Mouse (Mus musculus): ENCODE data around the gene Marco.

The Marco gene

DNA sequence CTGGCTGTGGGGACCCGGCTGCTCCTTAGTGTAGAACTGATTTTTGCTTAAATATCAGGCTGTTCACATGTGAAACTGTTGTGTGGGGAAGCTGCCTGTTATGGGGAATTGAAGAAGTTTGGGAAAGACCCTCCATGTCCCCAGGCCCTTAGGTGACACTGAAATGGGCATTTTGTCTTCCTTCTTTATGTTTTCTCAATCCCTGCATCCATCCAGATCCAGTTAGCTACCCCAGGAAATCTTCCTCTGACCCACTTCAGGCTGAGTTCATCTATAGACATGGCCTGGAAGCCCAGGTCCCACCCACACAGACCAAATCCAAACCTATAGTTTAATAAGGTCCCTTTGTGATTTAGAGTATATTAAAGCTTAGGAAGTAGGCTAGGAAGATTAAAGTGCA lies at the start of gene Marco:
Gene Marco (minus strand): TSS at position 101 of the 400 bp plus-strand sequence.
- DNase-seq: no peak

DNA sequence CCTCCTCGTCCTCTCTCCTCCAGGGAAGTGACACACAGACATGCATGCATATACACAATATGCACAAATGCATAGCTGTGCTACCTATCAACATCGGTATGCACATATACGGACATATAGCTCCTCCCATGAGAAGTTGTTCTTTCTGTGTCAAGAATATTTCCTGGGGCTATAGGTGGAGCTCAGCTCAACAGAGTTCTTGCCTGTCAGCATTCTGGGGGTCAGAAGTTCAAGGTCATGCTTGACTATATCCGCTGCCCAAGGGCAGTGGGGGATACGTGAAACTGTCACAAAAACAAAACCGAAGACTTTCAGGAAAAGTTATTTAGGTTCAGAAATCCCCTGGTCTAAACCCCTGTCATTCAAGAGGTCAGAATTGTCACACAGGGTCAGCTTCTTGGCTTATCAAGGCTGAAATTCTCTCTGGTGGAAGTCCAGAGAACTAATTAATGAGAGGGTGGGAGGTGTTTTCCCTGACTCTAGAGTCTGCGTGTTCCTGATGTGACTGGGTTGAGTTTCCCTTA lies 34.7 kb upstream of the Marco start:
- no peak for DNase-seq

DNA sequence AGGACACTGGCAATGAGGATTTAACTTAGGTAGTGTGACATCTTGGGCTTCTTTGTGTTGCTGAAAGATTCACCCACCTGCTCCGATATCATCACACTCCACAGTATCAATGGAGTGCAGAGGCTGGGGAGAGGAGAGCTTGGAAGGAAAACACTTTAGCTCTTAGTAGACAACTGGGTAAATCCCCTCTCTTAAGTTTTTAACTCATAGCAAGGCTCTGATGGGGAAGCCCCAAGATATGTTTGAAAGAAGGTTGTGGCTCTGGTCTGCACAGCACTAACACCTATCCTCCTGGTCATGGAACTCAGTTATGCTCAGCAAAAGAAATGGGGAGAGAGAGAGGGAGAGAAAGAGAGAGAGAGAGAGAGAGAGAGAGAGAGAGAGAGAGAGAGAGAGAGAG lies 32.2 kb upstream of the Marco start:
- no peak for DNase-seq

DNA sequence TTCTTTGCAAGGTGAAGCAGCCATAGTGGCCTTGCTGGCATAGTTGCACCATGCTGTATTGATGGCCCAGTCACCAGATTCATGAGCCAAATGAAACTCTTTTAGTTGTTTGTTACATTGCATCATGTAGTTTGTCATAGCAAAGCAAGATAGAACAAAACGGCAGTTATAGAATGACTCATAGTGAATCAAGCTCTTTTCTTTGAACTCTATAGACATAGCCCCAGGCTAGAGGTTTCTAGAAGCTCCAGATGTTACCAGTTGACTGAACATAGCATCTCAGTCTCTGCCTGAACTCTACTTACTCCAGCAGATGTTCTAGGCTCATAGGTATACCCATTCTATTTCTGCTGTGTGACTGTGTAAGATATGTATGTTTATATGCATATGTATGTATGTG lies 31.1 kb upstream of the Marco start:
- DNase-seq: no peak

DNA sequence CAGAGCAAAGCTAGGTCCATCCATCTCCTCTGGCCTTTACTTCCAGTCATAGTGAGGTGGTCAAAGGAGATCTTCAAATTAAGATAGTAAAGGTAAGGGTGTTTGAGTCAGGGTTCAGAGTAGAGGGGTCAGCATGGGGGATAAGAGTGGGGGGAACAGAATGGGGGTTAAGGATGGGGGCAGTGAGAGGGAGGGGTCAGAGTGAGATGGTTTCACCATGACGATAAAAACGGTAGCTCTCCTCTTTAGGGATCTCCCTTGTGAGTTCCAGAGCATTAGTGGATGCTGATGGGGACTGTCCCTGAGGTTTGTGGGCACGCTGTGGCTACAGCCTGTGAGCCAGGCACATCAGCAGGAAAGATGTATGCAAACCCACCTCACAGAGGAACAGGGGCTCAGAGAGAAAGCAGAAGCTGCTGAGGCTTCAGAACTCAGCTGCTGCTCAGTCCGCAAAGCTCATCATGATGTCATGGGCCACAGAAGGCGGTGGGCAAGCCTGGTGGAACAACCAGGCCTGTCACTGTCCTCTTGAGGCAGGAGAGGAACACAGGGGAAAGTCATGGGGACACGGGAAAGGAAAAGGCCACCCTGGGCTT lies 27.6 kb upstream of the Marco start:
- peak; percentile 5 to 13 for DNase-seq

DNA sequence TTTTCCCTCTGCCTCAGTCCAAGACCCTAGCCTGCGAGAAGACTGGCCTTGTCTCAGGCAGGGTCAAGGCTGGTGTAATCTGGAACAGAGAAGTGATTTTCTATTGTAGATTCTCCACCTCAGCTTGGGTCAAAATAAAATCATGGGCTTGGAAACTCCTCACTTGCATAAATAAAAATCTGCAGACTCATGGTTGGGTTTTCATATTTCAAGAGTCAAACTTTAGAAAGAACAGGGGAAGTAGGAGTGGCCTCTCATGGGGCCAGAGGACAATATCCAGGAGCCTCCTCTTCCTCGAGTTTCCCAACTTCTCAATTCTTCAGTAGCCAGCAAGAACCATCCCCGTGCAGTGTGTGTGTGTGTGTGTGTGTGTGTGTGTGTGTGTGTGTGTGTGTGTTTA lies 26.9 kb upstream of the Marco start:
- DNase-seq: no peak

DNA sequence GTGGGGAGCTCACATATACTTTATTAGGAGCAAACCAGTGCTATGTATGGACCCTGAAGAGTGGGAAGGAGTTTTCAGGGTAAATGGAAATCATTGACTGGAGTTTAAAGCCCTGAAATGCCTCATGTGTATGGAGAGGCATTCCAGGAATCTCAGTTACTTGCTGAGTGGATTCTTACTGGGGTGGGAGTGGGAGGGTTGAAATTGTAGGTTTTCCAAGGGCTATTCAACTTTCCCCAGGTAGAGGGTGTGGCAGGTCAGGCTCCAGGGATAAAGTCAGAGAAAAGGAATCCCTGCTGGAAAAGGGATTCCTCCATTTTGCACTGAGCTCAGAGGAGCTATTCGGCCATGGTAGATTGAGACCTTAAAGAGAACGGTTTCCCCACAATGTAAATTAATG lies 25.1 kb upstream of the Marco start:
- no peak for DNase-seq

DNA sequence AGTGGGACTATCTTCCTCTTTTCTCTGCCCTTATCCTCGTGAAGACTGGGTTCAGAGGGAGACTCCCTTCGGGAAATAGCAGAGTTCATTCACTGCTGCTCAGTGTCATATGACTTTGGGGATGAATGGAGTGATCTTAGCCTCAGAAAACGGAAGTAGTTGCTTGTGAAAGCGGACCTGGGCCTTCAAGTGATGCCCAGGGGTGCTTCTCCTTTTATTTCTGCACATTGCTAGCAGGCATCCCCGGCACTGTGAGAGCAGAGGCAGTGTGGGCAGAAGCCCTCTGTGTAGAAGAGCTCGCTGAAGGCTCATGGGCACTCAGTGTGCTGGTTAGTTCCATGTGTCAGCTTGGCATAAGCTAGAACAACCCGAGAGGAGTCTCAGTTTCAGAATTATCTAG lies 12.8 kb upstream of the Marco start:
- DNase-seq: no peak

DNA sequence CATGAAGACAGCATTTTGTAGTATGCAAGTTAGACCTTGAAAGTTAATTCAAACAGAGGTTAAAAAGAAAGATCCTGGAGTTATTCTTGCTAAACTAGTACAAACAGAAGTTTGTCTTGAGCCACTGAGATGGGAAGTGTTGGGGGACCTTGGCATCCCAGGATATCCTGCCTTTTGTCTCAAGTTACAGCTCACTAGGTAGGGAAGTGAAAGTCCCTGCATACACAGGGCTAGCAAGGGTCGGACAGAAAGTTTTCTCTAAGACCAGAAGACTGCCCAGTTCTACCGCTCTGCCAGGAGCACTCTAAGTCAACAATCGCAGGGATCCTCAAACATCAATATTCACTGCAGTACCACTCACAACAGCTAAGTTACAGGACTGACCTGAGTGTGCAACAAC lies 5.5 kb upstream of the Marco start:
- no peak for DNase-seq

DNA sequence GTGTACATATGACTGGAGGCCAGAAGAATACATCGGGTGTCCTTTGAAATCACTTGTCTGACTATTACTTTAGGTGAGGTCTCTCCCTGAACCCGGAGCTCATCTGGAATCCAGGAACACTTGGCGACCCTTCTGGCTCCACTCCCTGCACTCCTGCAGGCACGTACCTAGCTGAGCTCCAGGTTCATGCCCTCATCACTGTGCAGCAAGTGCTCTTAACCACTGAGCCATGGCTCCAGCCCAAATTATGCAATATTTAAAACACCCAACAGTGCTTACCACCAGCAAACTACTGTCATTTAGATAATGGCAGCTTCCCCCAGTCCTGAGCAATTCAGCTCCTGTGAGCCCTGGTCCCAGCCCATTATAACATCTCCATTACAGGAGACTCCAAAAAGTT lies 4.2 kb upstream of the Marco start:
- DNase-seq: no peak

DNA sequence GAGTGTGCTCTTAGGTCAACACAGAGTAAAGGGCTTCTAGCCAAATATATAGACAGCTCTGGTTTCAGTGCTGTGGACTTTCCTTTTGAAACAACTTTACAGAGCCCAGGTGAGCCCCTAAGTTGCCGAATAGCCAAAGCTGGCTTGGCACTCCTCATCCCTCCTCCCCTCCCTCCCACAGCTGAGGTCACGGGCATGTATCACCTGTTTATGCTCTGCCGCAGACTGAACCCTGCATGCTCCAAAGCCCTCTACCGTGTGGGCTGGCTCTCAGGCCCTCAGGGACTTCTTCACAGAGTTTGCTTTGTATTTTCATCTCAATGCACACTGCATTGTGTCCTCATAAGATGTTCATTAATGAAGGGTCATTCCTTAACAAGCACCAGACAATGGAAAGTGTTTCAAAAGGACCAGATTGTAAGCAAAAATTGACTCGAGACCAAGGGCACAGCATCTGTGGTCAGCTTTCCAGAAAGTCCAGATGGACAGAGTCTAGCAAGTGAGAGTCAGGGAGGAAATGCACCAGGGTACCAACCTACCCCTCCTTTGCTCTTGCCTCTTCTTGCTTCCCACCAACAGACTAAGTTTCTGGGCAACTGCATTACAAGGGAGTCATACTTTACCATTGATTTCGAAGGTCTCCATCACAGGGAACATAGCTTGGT lies 646 bp downstream of the Marco start:
- peak; percentile 15 to 18 for DNase-seq

DNA sequence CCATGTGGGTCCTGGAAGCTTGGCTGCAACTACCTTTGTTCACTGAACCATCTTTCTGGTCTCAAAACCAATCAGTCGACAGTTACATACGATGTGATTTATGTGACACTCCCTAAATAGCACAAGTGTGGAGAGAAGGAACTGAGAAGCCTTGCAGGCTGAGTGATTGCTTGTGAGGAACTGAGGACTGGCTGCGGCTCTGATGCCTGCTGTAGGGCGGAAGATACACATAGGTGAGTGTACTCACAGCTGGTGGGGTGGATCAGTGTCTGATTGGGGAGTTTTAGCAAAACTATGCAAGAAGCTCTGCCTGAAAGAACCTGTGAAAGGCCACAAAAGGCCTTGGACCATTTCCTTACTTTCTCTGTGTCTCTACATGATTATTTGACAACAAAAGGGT lies 3.3 kb downstream of the Marco start:
- DNase-seq: peak; percentile 14 to 32

DNA sequence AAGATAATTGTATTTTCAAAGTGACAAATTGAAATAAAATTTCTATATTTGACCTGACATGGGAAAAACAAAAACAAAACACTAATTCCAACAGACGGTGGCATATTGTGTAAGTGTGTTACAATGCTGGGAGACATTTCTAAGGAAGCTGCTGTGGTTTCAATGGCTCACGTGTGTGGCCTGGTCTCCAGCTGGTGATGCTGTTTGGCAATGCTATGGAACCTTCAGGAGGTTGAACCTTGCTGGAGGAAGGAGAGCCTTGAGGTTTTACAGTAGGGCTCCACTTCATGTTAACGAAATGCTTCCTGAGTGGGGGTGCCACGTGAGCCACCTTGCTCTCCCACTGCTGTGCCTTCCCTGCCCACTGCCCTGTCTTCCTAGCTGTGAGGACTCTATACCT lies 6.8 kb downstream of the Marco start:
- DNase-seq: no peak

DNA sequence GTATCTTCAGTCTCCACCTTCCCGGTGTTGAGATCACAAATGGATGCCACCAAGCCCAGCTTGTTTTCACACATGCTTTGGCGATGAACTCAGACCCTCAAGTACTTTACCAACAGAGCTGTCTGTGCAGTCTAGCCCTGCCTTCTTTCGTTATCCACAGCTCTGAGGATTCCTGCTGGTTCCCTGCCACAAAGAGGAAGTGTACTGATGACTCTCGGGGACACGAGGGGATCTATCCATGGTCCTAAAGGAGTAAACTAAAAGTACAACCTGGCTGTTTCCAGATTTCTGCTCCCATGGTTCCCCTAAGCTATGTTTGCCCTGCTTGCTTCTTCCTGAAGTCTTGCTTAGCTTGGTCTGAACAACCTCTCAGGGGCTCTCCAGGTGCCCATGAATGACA lies 23.9 kb downstream of the Marco start:
- no peak for DNase-seq

DNA sequence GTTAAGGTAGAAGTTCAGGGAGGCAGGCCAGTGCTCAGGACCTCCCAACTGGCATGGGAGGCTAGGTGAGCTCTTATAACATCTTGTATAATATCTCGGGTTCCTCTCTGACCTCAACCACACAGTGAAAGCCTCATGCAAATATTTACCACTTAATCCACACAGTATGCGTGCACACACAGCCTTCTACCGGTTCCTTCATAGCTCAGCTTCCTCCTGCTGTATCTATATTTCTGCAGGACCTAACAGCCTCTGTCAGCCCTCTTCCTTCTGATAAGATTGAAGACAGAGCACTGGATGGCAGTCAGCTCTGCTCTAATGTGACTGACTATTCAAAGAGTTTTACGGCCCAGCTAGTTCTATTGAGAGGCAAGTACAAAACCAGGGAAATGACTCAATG lies 30.0 kb downstream of the Marco start:
- no peak for DNase-seq

DNA sequence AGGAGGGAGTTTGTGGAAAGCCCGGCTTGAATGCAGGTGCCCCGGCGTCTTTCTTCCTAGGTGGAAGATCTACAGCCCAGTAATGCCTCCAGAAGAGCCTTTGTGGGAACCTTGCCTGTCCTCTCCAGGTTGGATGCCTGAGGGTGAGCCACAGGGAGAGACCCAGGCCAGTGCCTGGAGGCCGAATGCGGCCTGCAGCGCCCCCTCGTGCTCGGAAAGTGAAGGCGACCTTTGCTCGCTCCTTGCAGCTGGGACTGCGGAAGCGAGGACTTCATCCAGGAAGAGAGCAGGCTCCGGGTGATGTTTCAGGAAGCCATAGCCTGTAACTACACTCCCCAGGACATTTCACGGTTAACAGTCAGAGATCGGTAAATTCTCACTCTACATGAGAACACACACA lies 35.9 kb downstream of the Marco start:
- DNase-seq: peak; percentile 26 to 40

DNA sequence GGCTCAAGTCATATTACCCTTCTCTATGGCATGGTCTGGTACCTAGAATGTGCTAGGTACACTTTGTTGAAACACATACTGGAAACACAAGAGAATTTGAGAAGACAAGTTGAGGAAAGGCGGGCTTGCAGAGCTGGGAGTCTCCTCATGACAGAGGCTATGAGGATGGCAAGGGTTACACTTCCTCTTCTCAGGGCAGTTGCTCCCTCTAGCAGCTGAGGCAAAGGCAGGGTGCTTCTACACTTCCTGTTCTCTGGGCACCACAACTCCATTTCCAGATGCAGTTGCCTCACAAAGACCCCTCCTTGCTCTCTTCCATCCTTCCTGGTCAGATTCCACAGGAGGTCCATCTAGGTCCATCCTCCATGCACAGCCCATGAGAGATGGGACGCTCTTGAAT lies 37.5 kb downstream of the Marco start:
- peak in 1 of 2 experiments; percentile 2 for DNase-seq

DNA sequence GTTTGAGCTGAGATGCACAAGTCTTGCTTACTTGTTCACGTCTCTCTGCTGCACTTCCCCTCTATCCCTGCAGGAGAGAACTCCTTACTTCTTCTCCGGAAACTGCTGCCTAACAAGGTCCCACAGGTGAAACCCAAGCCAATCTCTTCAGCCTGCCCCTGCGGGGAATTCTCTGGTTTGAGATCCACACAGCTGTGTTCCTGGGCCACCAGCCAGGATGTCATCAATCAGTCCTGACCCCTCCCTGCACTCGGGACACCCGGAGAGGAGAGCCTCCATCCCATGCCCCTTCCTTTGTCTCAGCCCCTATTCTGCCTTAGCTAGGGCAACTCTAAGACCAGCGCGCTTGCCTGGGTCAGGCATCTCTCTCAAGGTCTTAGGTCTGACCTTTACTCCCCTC lies 38.1 kb downstream of the Marco start:
- DNase-seq: no peak

DNA sequence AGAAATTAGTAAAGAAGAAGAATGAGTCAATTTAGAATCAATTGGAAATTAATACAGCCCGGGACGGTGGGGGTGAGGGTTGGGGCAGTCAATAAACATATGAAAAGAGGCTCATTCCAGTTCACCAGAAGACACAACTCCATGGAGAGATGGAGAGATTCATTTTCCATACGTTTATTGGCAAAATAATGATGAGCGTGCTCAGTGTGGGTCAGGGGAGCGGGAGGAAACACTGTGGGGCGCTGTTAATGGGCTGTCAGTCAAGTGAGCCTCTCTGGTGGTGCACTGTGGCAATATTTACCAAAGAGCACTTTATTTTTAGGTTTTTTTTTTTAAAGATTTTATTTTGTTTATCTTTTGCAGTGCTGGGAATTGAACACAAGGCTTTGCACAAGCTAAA lies 45.8 kb downstream of the Marco start:
- no peak for DNase-seq

DNA sequence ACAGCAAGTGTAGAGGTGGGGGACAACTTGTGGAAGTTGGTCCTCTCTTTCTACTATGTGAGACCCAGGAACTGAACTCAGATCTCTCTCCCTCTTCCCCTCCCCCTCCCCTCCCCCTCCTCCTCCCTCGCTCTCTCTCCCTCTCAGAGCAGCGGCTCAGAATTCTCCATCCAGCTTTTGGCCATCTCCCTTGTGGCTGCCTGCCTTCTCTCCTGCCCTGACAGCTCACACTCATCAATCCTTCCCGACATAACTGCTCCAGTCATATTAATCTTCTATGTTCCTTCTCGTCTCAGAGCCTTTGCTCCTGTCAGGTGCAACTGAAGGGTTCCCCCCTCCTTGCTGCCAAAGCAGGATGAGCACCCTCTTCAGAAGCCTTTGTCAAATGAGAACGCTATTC lies 46.3 kb downstream of the Marco start:
- DNase-seq: no peak

DNA sequence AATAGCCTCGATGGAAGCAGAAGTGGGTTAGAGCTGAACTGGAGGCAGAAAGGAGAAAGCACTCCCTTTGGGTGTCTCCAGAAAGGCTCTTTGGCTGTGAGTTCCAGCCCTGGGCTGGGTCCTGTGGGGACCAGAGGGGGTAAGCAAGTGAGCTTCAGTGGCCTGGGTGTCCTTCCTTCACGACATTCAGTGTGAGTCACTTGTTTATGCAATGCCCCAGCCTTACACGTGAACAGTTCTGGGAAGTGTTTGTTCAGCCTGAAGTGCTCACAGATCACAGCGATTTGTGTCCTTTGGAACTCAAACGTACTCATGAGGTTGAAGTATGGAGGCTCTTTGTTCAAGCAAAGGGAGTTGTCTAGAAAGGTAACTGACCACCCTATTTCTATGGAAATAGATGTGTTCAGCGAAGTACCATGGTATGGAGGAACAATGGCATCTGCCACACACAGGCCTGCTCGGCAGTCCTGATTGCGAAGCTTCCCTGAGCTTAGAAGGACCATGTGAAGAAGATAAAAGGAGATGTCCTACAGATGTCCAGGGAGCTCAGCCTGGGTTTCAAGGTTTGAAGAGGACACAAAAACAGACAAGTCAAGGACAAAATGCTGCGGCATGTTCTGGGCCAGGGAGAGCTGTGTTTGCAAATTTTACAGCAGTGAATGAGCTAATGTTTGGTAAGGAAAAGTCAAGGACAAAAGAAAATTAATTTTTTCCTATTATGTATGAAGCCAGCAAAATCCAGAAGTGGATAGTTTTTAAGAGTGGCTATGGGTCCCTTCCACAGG lies 53.1 kb downstream of the Marco start:
- no peak for DNase-seq

DNA sequence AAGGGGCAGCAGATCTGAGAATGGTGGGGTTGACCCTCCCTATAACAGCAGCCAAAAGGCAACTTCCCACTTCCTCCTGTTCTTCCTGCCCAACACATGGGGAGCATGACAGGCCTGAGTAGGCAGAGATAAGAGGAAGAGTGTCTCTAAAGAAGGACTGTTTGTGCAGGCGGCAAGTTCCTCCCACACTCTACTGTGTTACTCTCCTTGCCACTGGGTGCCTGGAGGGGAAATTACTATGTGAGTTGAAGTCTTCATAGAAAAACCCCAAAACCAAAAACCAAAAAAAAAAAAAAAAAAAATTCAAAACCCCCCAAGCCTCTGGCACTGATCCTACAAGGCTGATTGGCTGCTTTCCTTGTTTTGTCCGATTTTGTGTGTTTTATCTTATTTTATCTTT lies 55.2 kb downstream of the Marco start:
- no peak for DNase-seq

DNA sequence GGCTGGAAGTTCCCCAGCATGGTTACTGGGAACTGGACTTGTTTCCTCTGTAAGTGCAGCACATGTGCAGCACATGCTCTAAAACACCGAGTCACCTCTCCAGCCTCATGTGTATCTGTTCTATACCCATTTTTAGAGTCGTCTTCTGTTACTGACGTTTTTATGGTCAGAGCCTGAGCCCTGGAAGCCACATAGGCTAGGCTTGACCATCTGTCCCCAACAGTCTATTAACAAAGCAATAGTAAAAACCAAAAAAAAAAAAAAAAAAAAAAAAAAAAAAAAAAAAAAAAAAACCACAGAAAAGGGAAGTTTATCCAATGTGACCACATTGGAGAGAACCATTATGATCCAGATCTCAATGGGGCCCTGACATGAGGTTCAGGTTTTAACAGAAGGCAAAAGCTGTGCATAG lies 61.6 kb downstream of the Marco start:
- no peak for DNase-seq

DNA sequence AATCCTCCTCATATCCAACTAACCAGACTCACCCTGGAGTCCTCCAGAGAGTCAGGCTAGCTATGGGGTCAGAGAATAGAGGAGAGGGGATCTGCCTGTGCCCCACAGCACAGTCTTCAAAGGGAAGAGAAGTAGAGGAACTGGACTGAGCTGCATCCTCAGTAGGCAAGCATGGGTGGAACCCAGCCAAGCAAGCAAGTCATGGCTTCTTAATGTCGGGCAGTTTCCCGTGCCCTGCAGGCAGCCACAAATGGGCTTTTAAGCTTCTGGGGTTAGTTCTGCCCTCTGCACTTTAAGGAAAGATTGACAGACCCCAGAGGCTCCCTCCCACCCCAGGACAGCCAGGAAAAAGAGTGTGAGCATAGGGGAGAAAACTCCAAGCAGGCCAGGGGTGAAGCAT lies 63.2 kb downstream of the Marco start:
- DNase-seq: no peak

All from B cell, adult 2 months (primary cell).